Mouse (Mus musculus): ENCODE data around the gene Aff4. TPM values are rescaled to one million over a fixed set of nuclear protein-coding genes. Genes with fewer than 3 reads are reported as not detected.

The Aff4 gene
- total and polyA plus RNA-seq, 3 experiments = 19.8 to 50.6 (median 22.1) TPM

- Histone ChIP-seq H3K4me1 (ENCODE audit: control insufficient read depth in 1 of 2, insufficient read depth in 2 of 2) (peaks cover 3 to 35% of the 10 kb centered on the region in 2 experiments), H3K79me2 (replicated peaks; ENCODE audit: control insufficient read depth, extremely low read depth, insufficient read depth, poor library complexity, severe bottlenecking) (peaks cover 41% of the 10 kb centered on the region), H3K27me3 (replicated peaks) (no peaks in the 10 kb centered on the region), H3K27ac (ENCODE audit: insufficient read depth, low read depth) (peak overlapping the region; percentile 94), H3K4me3 (replicated peaks in 1 of 3; ENCODE audit: low read depth in 2 of 3, low read length in 2 of 3, poor library complexity in 1 of 3) (peak overlapping the region; percentile 91 to 95 (median 93)), H3K36me3 (replicated peaks in 1 of 2; ENCODE audit: control insufficient read depth in 1 of 2, insufficient read depth in 1 of 2, low read length in 1 of 2) (peaks cover 0 to 27% of the 10 kb centered on the region in 2 experiments), H3K4me2 (ENCODE audit: insufficient read depth, low read depth, poor library complexity, severe bottlenecking) (peak overlapping the region; percentile 75), H3K9me3 (replicated peaks; ENCODE audit: low read length) (no peaks in the 10 kb centered on the region), H3K9ac (ENCODE audit: insufficient read depth, low read depth) (peak overlapping the region; percentile 93)
- no peak for DNase-seq (ENCODE audit: extremely low read depth)
- dilution Hi-C loops (cut with MboI; ENCODE audit: extremely low pct_ligation_motif_present, extremely low pct_unique_long_range_greater_than_20kb, low sequenced_read_pairs) (no loop called here), in situ Hi-C loops (cut with MboI; ENCODE audit: low pct_ligation_motif_present, low pct_unique_long_range_greater_than_20kb, low sequenced_read_pairs) (no loop called here)
- TF ChIP-seq MEF2A (IDR thresholded peaks at IDR 0.05; ENCODE audit: borderline replicate concordance, low read depth, low read length) (0 out of 2 replicates have a peak, but pooled peaks have one; percentile 5), USF1 (IDR thresholded peaks at IDR 0.05; ENCODE audit: low read depth, low read length) (no peak), KAT2A (IDR thresholded peaks at IDR 0.05; ENCODE audit: insufficient replicate concordance, low read length) (no peak), ZMIZ1 (IDR thresholded peaks at IDR 0.05; ENCODE audit: low read depth, low read length) (0 out of 2 replicates have a peak, but pooled peaks have one; percentile 6), CHD1 (IDR thresholded peaks at IDR 0.05; ENCODE audit: low read depth, low read length) (0 out of 2 replicates have a peak, but pooled peaks have one; percentile 43)
Measured at GRCm38 (mm10) chr11:53301167-53301515, 49.5 kb upstream of the Aff4 start.

GRCm38 (mm10) chr11:53304044-53304840, 46.4 kb upstream of the Aff4 start:
- Histone ChIP-seq H3K27ac (ENCODE audit: insufficient read depth, low read depth) (no peak overlapping the region), H3K4me1 (ENCODE audit: control insufficient read depth in 1 of 2, insufficient read depth in 2 of 2) (peaks cover 3 to 26% of the 10 kb centered on the region in 2 experiments; a peak in 2 of 4 replicates), H3K27me3 (replicated peaks) (no peaks in the 10 kb centered on the region), H3K36me3 (replicated peaks in 1 of 2; ENCODE audit: control insufficient read depth in 1 of 2, insufficient read depth in 1 of 2, low read length in 1 of 2) (no peaks in the 10 kb centered on the region), H3K9me3 (replicated peaks; ENCODE audit: low read length) (no peaks in the 10 kb centered on the region), H3K79me2 (replicated peaks; ENCODE audit: control insufficient read depth, extremely low read depth, insufficient read depth, poor library complexity, severe bottlenecking) (peaks cover 10% of the 10 kb centered on the region), H3K4me2 (ENCODE audit: insufficient read depth, low read depth, poor library complexity, severe bottlenecking) (no peak overlapping the region), H3K9ac (ENCODE audit: insufficient read depth, low read depth) (no peak overlapping the region), H3K4me3 (replicated peaks in 1 of 3; ENCODE audit: low read depth in 2 of 3, low read length in 2 of 3, poor library complexity in 1 of 3) (no peak overlapping the region)
- dilution Hi-C loops (cut with MboI; ENCODE audit: extremely low pct_ligation_motif_present, extremely low pct_unique_long_range_greater_than_20kb, low sequenced_read_pairs) = no loop called here
- TF ChIP-seq MAX (IDR thresholded peaks at IDR 0.05; ENCODE audit: low read length) = no peak
- TF ChIP-seq NRF1 (IDR thresholded peaks at IDR 0.05; ENCODE audit: low read depth, low read length) = no peak
- 0 out of 4 replicates have a peak, but pooled peaks of 1 of the 2 experiments have one; percentile 4 for TF ChIP-seq CTCF (conservative IDR thresholded peaks at IDR 0.05 in 1 of 2, IDR thresholded peaks at IDR 0.05 in 1 of 2; ENCODE audit: low read depth in 2 of 2, low read length in 2 of 2)
- in situ Hi-C loops (cut with MboI; ENCODE audit: low pct_ligation_motif_present, low pct_unique_long_range_greater_than_20kb, low sequenced_read_pairs) = no loop called here
- no peak for DNase-seq (ENCODE audit: extremely low read depth)

- dilution Hi-C loops (cut with MboI; ENCODE audit: extremely low pct_ligation_motif_present, extremely low pct_unique_long_range_greater_than_20kb, low sequenced_read_pairs) = no loop called here
- in situ Hi-C loops (cut with MboI; ENCODE audit: low pct_ligation_motif_present, low pct_unique_long_range_greater_than_20kb, low sequenced_read_pairs) = no loop called here
- Histone ChIP-seq H3K27ac (ENCODE audit: insufficient read depth, low read depth) (no peak overlapping the region), H3K79me2 (replicated peaks; ENCODE audit: control insufficient read depth, extremely low read depth, insufficient read depth, poor library complexity, severe bottlenecking) (no peaks in the 10 kb centered on the region), H3K36me3 (replicated peaks in 1 of 2; ENCODE audit: control insufficient read depth in 1 of 2, insufficient read depth in 1 of 2, low read length in 1 of 2) (no peaks in the 10 kb centered on the region), H3K27me3 (replicated peaks) (no peaks in the 10 kb centered on the region), H3K9ac (ENCODE audit: insufficient read depth, low read depth) (no peak overlapping the region), H3K4me1 (ENCODE audit: control insufficient read depth in 1 of 2, insufficient read depth in 2 of 2) (peaks cover 6 to 31% of the 10 kb centered on the region in 2 experiments; a peak in 3 of 4 replicates), H3K9me3 (replicated peaks; ENCODE audit: low read length) (no peaks in the 10 kb centered on the region), H3K4me3 (replicated peaks in 1 of 3; ENCODE audit: low read depth in 2 of 3, low read length in 2 of 3, poor library complexity in 1 of 3) (no peak overlapping the region), H3K4me2 (ENCODE audit: insufficient read depth, low read depth, poor library complexity, severe bottlenecking) (no peak overlapping the region)
- no peak for DNase-seq (ENCODE audit: extremely low read depth)
- TF ChIP-seq MXI1 (IDR thresholded peaks at IDR 0.05; ENCODE audit: low read depth, low read length) = no peak
- no peak for TF ChIP-seq POLR2A (IDR thresholded peaks at IDR 0.05; ENCODE audit: low read depth, low read length)
- no peak for TF ChIP-seq ZMIZ1 (IDR thresholded peaks at IDR 0.05; ENCODE audit: low read depth, low read length)
- TF ChIP-seq USF2 (conservative IDR thresholded peaks at IDR 0.05; ENCODE audit: low read depth, low read length) = no peak
- no peak for TF ChIP-seq POLR2AphosphoS2 (IDR thresholded peaks at IDR 0.05; ENCODE audit: low read depth, low read length)
- no peak for TF ChIP-seq MAFK (IDR thresholded peaks at IDR 0.05; ENCODE audit: insufficient replicate concordance, low read length)
- no peak for TF ChIP-seq ETS1 (conservative IDR thresholded peaks at IDR 0.05; ENCODE audit: low read depth, low read length)
- TF ChIP-seq HCFC1 (IDR thresholded peaks at IDR 0.05; ENCODE audit: low read depth, low read length) = no peak
- TF ChIP-seq MAX (IDR thresholded peaks at IDR 0.05; ENCODE audit: low read length) = no peak
Measured at GRCm38 (mm10) chr11:53306965-53307364, 43.7 kb upstream of the Aff4 start.
